Mouse (Mus musculus) thymus, adult 2 months (tissue): ENCODE measurements at regions not wholly inside any gene's neighbourhood (a gene's known extent, or its start where the extent isn't known, plus 50 kb on each side); places are given as distances from the start of the nearest gene placed in this dataset.

Experiments
- DNase-seq: peaks from one replicate; pipeline ENCODE4 v3.0.0; 2021
- H3K27ac ChIP-seq: fragments of 200-500 bp; 2 replicates; pipeline ENCODE4 v1.5.1; 2012; ENCODE audit warnings: low read length, control low read depth; ENCODE audit not compliant: control insufficient read depth, insufficient read depth
- H3K27me3 ChIP-seq: fragments of 200-500 bp; 2 replicates; pipeline ENCODE4 v1.6.1; 2012; ENCODE audit warnings: mild to moderate bottlenecking, low read length, moderate library complexity, mixed read lengths; ENCODE audit not compliant: control insufficient read depth, insufficient read depth
- H3K36me3 ChIP-seq: fragments of 200-500 bp; 2 replicates; pipeline ENCODE4 v1.6.1; 2012; ENCODE audit warnings: mild to moderate bottlenecking, low read length, moderate library complexity; ENCODE audit not compliant: control insufficient read depth, insufficient read depth
- H3K4me1 ChIP-seq: fragments of 200-500 bp; replicated peaks from 2 replicates; pipeline ENCODE4 v1.6.1; 2012; ENCODE audit warnings: low read length; ENCODE audit not compliant: control insufficient read depth, insufficient read depth
- H3K4me3 ChIP-seq: fragments of 200-500 bp; 2 replicates; pipeline ENCODE4 v1.5.1; 2012; ENCODE audit warnings: mild to moderate bottlenecking, low read length, control low read depth, moderate library complexity; ENCODE audit not compliant: control insufficient read depth, insufficient read depth
- CTCF ChIP-seq: fragments of 200-500 bp; IDR thresholded peaks from 2 replicates; pipeline ENCODE4 v1.5.1; 2012; ENCODE audit warnings: mild to moderate bottlenecking, control low read depth, low read length, moderate library complexity, borderline replicate concordance; ENCODE audit not compliant: control insufficient read depth, poor library complexity, insufficient read depth; ENCODE audit errors: extremely low read depth
- POLR2A ChIP-seq: fragments of 200-500 bp; IDR thresholded peaks from 2 replicates; pipeline ENCODE4 v1.6.1; 2012; ENCODE audit warnings: mild to moderate bottlenecking, low read length, control low read depth, moderate library complexity; ENCODE audit not compliant: control insufficient read depth, poor library complexity, insufficient read depth; ENCODE audit errors: extremely low read depth
- WGBS: fragments of 180-500 bp; shearing (Covaris S2); methylation state at CpG from one replicate; pipeline ENCODE4 v1.1.7; 2018; 5-methylcytosine and 5-hydroxymethylcytosine counted together

- 94% methylated on average over 11 of the region's 11 CpGs for WGBS
- DNase-seq: no peak
- TF ChIP-seq CTCF (no peak), POLR2A (no peak)
- Histone ChIP-seq H3K27ac (no peak overlapping the region), H3K27me3 (no peaks in the 10 kb centered on the region), H3K4me3 (no peak overlapping the region), H3K4me1 (no peaks in the 10 kb centered on the region), H3K36me3 (no peaks in the 10 kb centered on the region)
Observed at GRCm38 (mm10) chr10:121205551-121205950, 145.5 kb downstream of the Tbc1d30 start.

GRCm38 (mm10) chr10:121206002-121206742, 144.9 kb downstream of the Tbc1d30 start:
- Histone ChIP-seq H3K4me3 (no peak overlapping the region), H3K27ac (no peak overlapping the region), H3K27me3 (no peaks in the 10 kb centered on the region), H3K4me1 (no peaks in the 10 kb centered on the region), H3K36me3 (no peaks in the 10 kb centered on the region)
- 82% methylated on average over 15 of the region's 15 CpGs for WGBS
- TF ChIP-seq POLR2A (no peak), CTCF (no peak)
- no peak for DNase-seq

- no peak for DNase-seq
- Histone ChIP-seq H3K27me3 (no peaks in the 10 kb centered on the region), H3K4me3 (no peak overlapping the region), H3K4me1 (no peaks in the 10 kb centered on the region), H3K36me3 (no peaks in the 10 kb centered on the region), H3K27ac (no peak overlapping the region)
- no peak for TF ChIP-seq POLR2A
- no peak for TF ChIP-seq CTCF
- WGBS: 97% methylated on average over 3 of the region's 3 CpGs
Observed at GRCm38 (mm10) chr10:121206743-121207039, 144.4 kb downstream of the Tbc1d30 start.
